Mouse (Mus musculus): ENCODE measurements around the gene Gm28038.

Gene Gm28038

GRCm38 (mm10) chr2:30280743-30281142 is at the start of gene Gm28038:
Gene Gm28038 (plus strand): TSS chr2:30281043.
- in situ Hi-C loops (cut with MboI; ENCODE audit: unreplicated experiment in 2 of 2): no loop called here

DNA sequence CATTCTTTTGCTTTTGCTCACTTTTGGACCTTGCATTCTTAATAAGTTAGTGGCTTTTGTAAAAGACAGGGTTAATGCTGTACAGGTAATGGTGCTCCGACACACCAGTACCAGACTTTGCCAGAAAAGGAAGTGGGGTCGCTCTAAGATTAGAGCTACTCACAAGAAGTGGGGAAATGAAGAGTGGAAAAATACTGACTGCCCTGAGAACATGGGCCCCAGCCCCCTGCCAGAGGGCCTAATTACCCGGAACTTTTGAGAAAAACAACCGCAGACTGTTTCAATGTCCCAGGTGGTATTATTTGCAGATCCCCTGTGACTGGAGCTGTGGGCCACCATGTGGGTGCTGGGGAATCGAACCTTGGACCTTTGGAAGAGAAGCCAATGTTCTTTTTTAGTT is 45.2 kb upstream of the Gm28038 start:
- in situ Hi-C loops (cut with MboI; ENCODE audit: unreplicated experiment in 2 of 2): no loop called here

- in situ Hi-C loops (cut with MboI; ENCODE audit: unreplicated experiment in 2 of 2): no loop called here
Measured at GRCm38 (mm10) chr2:30236426-30237198, 44.2 kb upstream of the Gm28038 start.

DNA sequence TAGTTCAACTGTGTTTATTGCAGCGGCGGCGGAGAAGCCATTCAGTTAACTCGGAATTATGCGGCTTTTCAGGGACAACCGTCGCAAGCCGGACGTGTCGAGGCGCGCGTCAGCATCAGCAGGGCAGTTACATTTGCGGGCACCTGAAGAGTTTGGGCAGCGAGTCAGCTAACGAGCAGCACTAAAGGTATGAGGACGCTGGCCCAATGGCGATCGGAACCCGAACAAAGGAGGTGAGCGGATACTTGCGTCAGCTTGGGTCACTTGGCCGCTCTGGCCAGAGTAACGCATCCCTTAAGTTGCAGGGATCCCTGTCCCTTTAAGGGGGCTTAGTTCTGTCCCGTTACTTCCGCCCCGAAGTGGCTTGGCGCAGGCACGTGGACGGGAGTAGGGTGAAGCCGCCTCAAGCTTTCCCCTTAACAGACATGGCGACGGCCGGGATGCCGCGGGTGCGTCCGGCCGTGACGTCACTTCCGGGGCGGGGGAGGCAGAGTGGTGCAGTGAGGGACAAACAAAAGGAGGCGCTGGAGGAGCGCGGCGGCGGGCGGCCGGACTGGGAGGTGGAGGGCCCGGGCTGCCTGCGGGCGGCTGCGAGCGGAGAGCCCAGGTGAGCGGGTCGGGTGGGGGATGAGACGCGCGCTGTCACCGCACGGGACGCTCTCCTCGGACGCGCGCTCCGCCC is 43.5 kb upstream of the Gm28038 start, which contains the start of gene Lrrc8a:
Gene Lrrc8a, plus strand, starts transcription at position 517 of the 682 bp plus-strand sequence.
- in situ Hi-C loops (cut with MboI; ENCODE audit: unreplicated experiment in 2 of 2): no loop called here

GRCm38 (mm10) chr2:30237881-30238280 is 43.0 kb upstream of the Gm28038 start:
- in situ Hi-C loops (cut with MboI; ENCODE audit: unreplicated experiment in 2 of 2): no loop called here

DNA sequence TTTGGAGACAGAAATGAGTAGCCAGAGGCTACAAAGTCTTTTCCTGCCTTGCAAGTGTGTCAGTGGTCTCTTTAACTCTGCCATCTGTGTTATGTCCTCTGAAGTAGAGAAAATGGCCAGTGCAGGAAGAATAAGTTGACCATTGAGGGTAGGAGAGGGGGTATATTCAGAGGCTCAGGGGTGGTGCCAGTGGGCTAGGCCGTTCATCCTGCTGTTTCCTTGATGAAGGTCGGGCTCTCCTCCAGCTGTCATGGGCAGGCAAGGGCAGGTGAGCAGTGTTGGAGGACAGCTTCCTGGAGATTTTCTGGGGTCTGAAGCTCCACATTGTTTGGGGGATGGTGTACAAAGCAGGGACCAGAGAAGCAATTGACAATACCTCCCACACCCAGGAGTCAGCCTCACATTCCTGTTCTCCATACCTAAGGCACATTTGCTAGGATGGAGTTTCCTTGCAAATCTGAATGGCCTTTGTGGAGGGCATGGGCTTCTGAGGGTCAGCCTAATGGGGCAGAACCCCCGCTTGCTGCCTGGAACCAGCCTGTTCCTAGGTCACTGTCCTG is 41.9 kb upstream of the Gm28038 start:
- in situ Hi-C loops (cut with MboI; ENCODE audit: unreplicated experiment in 2 of 2): no loop called here

DNA sequence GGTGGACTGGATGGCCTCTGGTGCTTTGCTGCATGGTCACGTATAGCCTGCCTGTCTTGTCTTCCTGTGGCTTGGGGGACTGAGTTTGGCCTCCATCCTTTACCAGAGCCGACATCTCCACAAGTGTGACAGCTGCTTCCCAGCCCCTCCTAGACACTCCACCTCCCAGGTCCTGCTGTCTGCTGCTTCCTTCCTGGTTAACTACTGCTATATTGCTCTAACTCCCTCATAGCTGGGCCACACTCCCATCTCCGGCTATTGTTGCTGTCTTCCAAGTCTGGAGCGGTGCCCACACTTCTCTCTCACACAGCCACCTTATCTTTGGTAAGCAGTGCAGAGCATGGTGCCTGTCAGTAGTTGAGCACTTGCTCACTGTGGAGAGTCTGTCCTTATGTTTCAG is 41.1 kb upstream of the Gm28038 start:
- in situ Hi-C loops (cut with MboI; ENCODE audit: unreplicated experiment in 2 of 2): no loop called here

DNA sequence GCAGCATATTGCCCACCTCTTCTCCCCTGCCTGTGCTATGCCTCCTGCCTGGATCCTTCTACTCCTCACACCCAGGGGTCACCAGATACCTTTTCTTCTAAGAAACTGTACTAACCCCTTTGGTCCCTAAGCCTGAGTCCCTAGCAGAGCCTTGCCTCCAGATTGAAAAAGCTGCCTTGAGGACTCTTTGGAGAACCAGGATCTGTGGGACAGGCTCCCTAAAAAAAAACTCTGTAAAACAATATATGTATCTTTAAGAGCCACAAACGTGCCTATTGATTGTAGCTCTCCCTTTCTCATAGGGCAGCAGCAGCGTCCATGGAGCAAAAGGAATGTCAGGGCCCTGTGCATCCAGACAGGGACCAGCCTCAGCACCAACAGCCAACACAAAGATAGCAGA is 40.6 kb upstream of the Gm28038 start, which contains the start of gene Gm28035:
Gene Gm28035, plus strand, starts transcription at position 301 of the 400 bp plus-strand sequence.
- in situ Hi-C loops (cut with MboI; ENCODE audit: unreplicated experiment in 2 of 2): no loop called here

- in situ Hi-C loops (cut with MboI; ENCODE audit: unreplicated experiment in 2 of 2): no loop called here
Measured at GRCm38 (mm10) chr2:30242509-30242908, 38.3 kb upstream of the Gm28038 start.

DNA sequence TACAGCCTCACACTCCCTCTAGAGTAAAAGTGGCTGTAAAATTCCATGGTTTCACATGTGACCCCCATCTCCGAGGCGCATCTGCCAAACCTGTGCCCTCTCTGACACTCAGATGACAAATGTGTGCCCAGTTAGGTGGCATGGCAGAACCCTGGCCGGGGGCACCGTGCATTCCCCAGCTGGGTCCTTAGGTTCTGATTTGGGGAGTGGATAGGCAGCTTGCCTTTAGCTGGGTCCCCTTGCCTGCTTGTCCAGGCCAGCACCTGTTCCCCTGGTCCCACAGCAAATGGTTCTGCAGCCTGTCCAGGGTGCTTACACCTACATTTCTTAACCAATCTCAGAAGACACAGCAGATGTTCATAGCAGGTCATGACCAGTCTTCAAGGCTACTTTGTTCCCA is 37.5 kb upstream of the Gm28038 start:
- in situ Hi-C loops (cut with MboI; ENCODE audit: unreplicated experiment in 2 of 2): no loop called here

DNA sequence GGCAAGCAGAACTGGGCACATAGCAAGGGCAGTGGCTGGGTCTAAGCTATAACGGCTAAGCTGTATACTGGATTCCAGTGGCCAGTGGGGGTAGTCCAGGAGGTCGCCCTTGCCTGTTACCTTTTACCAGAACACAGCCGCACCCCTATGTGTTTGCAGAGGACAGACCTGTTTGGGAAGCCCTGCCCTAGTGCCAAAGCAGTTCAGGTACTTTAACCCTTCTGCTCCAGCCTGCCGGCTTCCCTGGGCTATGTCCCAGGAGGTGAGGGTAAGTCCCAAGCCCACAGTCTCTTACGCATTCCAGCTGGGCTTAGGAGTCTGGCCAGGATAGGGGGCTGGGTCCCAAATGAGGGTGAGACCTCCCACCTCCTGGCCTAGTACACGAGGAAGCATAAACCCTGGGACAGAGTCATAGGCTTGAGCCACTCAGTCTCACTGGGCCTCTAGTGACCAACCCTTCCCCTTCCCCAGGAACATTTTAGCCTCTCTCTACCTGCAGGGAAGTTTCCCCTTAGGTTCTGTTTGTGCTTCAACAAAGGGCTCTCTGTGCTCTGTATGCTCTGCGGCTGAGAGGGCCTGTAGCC is 36.2 kb upstream of the Gm28038 start:
- in situ Hi-C loops (cut with MboI; ENCODE audit: unreplicated experiment in 2 of 2): no loop called here

GRCm38 (mm10) chr2:30247036-30247435 is 33.8 kb upstream of the Gm28038 start:
- in situ Hi-C loops (cut with MboI; ENCODE audit: unreplicated experiment in 2 of 2): no loop called here

DNA sequence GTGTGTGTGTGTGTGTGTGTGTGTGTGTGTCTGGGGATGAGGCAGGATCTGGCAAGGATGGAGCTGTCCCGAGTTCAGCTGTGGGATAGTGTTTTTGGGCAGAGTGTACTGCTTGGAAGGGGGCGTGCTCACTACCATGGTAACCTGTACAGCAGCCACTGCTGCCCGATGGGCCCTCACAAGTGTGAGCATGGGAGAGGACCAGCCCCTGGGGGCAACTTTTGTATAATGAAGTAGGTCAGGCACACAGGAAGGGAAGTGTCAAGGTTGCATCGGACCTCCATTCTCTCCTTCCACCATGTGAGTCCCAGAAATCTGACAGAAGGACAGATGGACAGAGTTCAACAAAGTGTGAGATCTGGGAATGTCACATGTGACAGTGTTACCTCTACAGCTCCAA is 33.2 kb upstream of the Gm28038 start:
- in situ Hi-C loops (cut with MboI; ENCODE audit: unreplicated experiment in 2 of 2): no loop called here

- in situ Hi-C loops (cut with MboI; ENCODE audit: unreplicated experiment in 2 of 2): no loop called here
Measured at GRCm38 (mm10) chr2:30249182-30249581, 31.7 kb upstream of the Gm28038 start.

- in situ Hi-C loops (cut with MboI; ENCODE audit: unreplicated experiment in 2 of 2): no loop called here
Measured at GRCm38 (mm10) chr2:30250166-30251128, 30.4 kb upstream of the Gm28038 start.

DNA sequence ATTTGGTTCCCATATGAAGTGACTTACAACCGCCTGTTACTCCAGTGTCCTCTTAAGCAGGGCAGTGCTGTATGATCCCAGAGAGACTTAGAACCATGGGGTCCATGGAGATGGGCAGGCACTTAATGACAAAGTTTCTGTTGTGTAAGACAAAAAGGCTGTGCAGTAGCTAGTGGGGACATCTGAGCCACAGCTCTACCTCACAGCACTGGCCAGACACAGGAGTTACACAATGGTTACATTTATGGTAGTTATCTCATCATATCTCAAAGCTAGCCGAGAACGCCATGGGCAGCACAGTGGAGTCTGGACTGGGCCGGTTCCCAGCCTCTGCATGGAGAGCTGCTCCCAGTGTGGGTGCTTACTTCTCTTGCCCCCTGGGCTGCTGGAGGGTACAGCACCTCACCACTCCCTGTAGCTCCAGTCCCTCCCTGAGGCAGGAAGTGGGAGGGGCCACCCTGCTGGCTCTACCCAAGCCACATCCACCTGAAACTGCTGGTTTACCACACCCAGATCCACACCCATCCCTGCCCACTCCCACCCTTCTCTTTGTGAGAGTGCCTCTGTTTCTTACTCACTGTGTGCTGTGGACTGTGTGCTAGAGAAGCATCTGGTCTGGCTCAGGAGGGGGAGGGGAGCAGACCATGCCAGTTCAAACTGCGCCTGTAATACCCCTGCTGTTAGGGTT is 29.3 kb upstream of the Gm28038 start:
- in situ Hi-C loops (cut with MboI; ENCODE audit: unreplicated experiment in 2 of 2): no loop called here

DNA sequence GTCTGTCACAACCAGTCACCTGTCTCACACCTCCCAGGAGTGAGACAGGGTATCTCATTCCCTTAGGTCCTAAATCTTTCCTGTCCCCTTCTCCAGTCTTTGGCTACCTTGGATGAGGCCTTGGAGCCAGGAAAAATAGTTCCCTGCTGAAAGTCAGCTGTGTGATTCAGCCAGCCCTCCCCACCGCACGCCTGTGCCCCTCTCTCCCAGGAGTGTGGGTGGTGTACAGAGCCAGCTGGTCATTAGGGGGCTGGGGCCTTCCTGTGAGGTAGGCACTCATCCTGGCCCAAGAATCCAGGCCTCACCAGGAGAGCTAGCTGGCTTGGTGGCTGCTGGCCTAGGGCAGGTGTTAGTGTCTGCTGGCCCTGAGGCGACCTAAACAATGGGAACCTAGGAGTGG is 28.3 kb upstream of the Gm28038 start:
- in situ Hi-C loops (cut with MboI; ENCODE audit: unreplicated experiment in 2 of 2): no loop called here

DNA sequence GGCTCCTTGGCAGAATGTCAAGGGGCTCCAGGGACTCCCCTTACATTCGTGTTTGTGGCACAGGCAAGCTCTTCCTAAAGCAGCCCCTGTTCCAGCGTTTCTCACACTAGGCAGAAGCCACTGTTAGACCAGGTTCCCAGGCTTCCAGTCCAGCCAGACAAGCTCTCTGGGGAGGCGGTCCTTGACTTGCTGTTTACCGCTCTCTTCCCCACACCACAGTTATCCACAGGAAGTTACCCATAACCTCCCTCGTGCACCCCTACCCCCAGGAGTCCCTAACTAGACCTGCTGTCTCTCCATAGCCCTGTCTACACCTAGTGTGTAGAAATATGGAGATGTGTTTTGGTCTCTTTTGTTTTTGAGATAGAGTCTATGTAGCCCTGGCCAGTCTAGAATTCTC is 27.0 kb upstream of the Gm28038 start:
- in situ Hi-C loops (cut with MboI; ENCODE audit: unreplicated experiment in 2 of 2): no loop called here

DNA sequence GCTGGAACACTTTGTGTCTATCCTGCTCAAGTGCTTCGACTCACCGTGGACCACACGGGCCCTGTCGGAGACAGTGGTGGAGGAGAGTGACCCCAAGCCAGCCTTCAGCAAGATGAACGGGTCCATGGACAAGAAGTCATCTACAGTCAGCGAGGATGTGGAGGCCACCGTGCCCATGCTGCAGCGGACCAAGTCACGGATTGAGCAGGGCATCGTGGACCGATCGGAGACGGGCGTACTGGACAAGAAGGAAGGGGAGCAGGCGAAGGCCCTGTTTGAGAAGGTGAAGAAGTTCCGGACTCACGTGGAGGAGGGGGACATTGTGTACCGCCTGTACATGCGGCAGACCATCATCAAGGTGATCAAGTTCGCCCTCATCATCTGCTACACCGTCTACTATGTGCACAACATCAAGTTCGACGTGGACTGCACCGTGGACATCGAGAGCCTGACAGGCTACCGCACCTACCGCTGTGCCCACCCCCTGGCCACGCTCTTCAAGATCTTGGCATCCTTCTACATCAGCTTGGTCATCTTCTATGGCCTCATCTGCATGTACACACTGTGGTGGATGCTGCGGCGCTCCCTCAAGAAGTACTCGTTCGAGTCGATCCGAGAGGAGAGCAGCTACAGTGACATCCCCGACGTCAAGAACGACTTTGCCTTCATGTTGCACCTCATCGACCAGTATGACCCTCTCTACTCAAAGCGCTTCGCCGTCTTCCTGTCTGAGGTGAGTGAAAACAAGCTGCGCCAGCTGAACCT is 25.0 kb upstream of the Gm28038 start:
- in situ Hi-C loops (cut with MboI; ENCODE audit: unreplicated experiment in 2 of 2): loop anchor here in 1 of 2 experiments (5.0 kb wide), 1 partner anchor 84 kb away; the partner anchor contains the start of gene Endog
